In genomic region chr2:167190076-167190399, GRCm38 (mm10) we compare ENCODE assay signal across 8 mouse cellular contexts. TPM values are rescaled to one million over a fixed set of nuclear protein-coding genes. Genes with fewer than 3 reads are reported as not detected.
DNase-seq lines count a peak whose midpoint lies in the region; ATAC-seq and TF ChIP-seq lines count a peak whose summit lies in the region.

Gene Kcnb1 (minus strand): TSS chr2:167190155.

- ATAC-seq in forebrain, embryonic 13.5 days, result peak; percentile 82
- no peak for ATAC-seq in heart, embryonic 14.5 days (ENCODE audit: insufficient number of reproducible peaks, insufficient read depth, low FRiP score, low read depth)
- ATAC-seq in liver, embryonic 12.5 days, result no peak
- ATAC-seq in neural tube, embryonic 12.5 days (ENCODE audit: low FRiP score, low read depth), result peak; percentile 66
- ATAC-seq in stomach, embryonic 16.5 days (ENCODE audit: insufficient read depth, low FRiP score), result peak; percentile 31; the same call in 1 of the 2 replicates

- TF ChIP-seq CTCF in brain, embryonic 14.5 days (IDR thresholded peaks at IDR 0.05; ENCODE audit: borderline replicate concordance, extremely low read depth, insufficient read depth, insufficient read length), result peak; percentile 57

- peak; percentile 72 to 75 for DNase-seq in B cell, adult 2 months
- peak; percentile 93 for DNase-seq in brain, embryonic 14.5 days (ENCODE audit: low read depth)
- DNase-seq in kidney, postnatal 10 days, result peak; percentile 90

- peaks cover 44% of the 10 kb centered on the region for H3K27me3 ChIP-seq in forebrain, embryonic 13.5 days
- peaks cover 63% of the 10 kb centered on the region for H3K27me3 ChIP-seq in heart, embryonic 14.5 days (ENCODE audit: control insufficient read depth, insufficient read depth, low read length)
- H3K27me3 ChIP-seq in liver, embryonic 12.5 days (replicated peaks), result peaks cover 79% of the 10 kb centered on the region
- peaks cover 41% of the 10 kb centered on the region for H3K27me3 ChIP-seq in neural tube, embryonic 12.5 days (replicated peaks)
- H3K27me3 ChIP-seq in stomach, embryonic 16.5 days (ENCODE audit: control insufficient read depth, insufficient read depth, low read length), result peaks cover 31% of the 10 kb centered on the region

- peak within 1 kb of the TSS; percentile 76 for H3K4me2 ChIP-seq in forebrain, embryonic 13.5 days
- peak within 1 kb of the TSS; percentile 88 for H3K4me2 ChIP-seq in heart, embryonic 14.5 days (ENCODE audit: low read length)
- peak within 1 kb of the TSS; percentile 72 for H3K4me2 ChIP-seq in liver, embryonic 12.5 days
- peak within 1 kb of the TSS; percentile 82 for H3K4me2 ChIP-seq in neural tube, embryonic 12.5 days (replicated peaks)
- peak within 1 kb of the TSS; percentile 72 for H3K4me2 ChIP-seq in stomach, embryonic 16.5 days (ENCODE audit: low read depth, low read length)

- H3K36me3 ChIP-seq in forebrain, embryonic 13.5 days (ENCODE audit: poor library complexity, severe bottlenecking), result no peaks in the 10 kb centered on the region
- no peaks in the 10 kb centered on the region for H3K36me3 ChIP-seq in heart, embryonic 14.5 days (ENCODE audit: control insufficient read depth, insufficient read depth, low read length)
- no peaks in the 10 kb centered on the region for H3K36me3 ChIP-seq in liver, embryonic 12.5 days
- H3K36me3 ChIP-seq in neural tube, embryonic 12.5 days, result no peaks in the 10 kb centered on the region
- H3K36me3 ChIP-seq in stomach, embryonic 16.5 days (ENCODE audit: control insufficient read depth, insufficient read depth, low read length), result no peaks in the 10 kb centered on the region

- H3K9me3 ChIP-seq in forebrain, embryonic 13.5 days (replicated peaks), result no peaks in the 10 kb centered on the region
- H3K9me3 ChIP-seq in heart, embryonic 14.5 days (ENCODE audit: control insufficient read depth, low read length), result peaks cover 6% of the 10 kb centered on the region; the same call in 1 of the 2 replicates
- H3K9me3 ChIP-seq in liver, embryonic 12.5 days (replicated peaks), result 0 out of 2 replicates have a peak, but pooled peaks cover 6% of the 10 kb centered on the region
- no peaks in the 10 kb centered on the region for H3K9me3 ChIP-seq in neural tube, embryonic 12.5 days
- no peaks in the 10 kb centered on the region for H3K9me3 ChIP-seq in stomach, embryonic 16.5 days (replicated peaks; ENCODE audit: control insufficient read depth, low read length)

- H3K4me1 ChIP-seq in forebrain, embryonic 13.5 days, result peaks cover 21% of the 10 kb centered on the region
- H3K4me1 ChIP-seq in heart, embryonic 14.5 days (ENCODE audit: control insufficient read depth in 2 of 2, insufficient read depth in 2 of 2, low read length in 2 of 2), result peaks cover 2 to 14% of the 10 kb centered on the region in 2 experiments; a peak in 3 of 4 replicates
- H3K4me1 ChIP-seq in liver, embryonic 12.5 days, result peaks cover 21% of the 10 kb centered on the region
- H3K4me1 ChIP-seq in neural tube, embryonic 12.5 days, result peaks cover 22% of the 10 kb centered on the region
- peaks cover 21% of the 10 kb centered on the region for H3K4me1 ChIP-seq in stomach, embryonic 16.5 days (ENCODE audit: control insufficient read depth, insufficient read depth, low read length)

- peak within 1 kb of the TSS; percentile 66 for H3K9ac ChIP-seq in forebrain, embryonic 13.5 days
- peak within 1 kb of the TSS; percentile 64 for H3K9ac ChIP-seq in heart, embryonic 14.5 days (ENCODE audit: low read length)
- no peak within 1 kb of the TSS for H3K9ac ChIP-seq in liver, embryonic 12.5 days
- peak within 1 kb of the TSS; percentile 53 for H3K9ac ChIP-seq in neural tube, embryonic 12.5 days
- H3K9ac ChIP-seq in stomach, embryonic 16.5 days (ENCODE audit: low read length), result peak within 1 kb of the TSS; percentile 70

- WGBS in forebrain, embryonic 13.5 days, result under 1% methylated on average over 26 of the region's 41 CpGs
- WGBS in heart, embryonic 14.5 days, result under 1% methylated on average over 37 of the region's 41 CpGs
- under 1% methylated on average over 40 of the region's 41 CpGs for WGBS in liver, embryonic 12.5 days (ENCODE audit: insufficient replicate concordance)
- WGBS in neural tube, embryonic 12.5 days, result under 1% methylated on average over 40 of the region's 41 CpGs
- under 1% methylated on average over 41 of the region's 41 CpGs for WGBS in stomach, embryonic 16.5 days

- no peak for TF ChIP-seq POLR2A in brain, embryonic 14.5 days (IDR thresholded peaks at IDR 0.05; ENCODE audit: borderline replicate concordance, extremely low read depth, insufficient read depth, insufficient read length, poor library complexity, severe bottlenecking)

- no peak within 1 kb of the TSS for H3K27ac ChIP-seq in forebrain, embryonic 13.5 days
- H3K27ac ChIP-seq in heart, embryonic 14.5 days (replicated peaks in 1 of 2; ENCODE audit: control insufficient read depth in 1 of 2, insufficient read depth in 1 of 2, low read depth in 2 of 2, low read length in 2 of 2), result no peak within 1 kb of the TSS
- H3K27ac ChIP-seq in liver, embryonic 12.5 days, result no peak within 1 kb of the TSS
- no peak within 1 kb of the TSS for H3K27ac ChIP-seq in neural tube, embryonic 12.5 days
- peak within 1 kb of the TSS; percentile 62 for H3K27ac ChIP-seq in stomach, embryonic 16.5 days (ENCODE audit: low read length)

- H3K4me3 ChIP-seq in forebrain, embryonic 13.5 days, result peak within 1 kb of the TSS; percentile 56
- H3K4me3 ChIP-seq in heart, embryonic 14.5 days (ENCODE audit: control insufficient read depth in 1 of 2, insufficient read depth in 1 of 2, low read depth in 1 of 2, low read length in 2 of 2), result peak within 1 kb of the TSS; percentile 43 to 55
- H3K4me3 ChIP-seq in liver, embryonic 12.5 days, result peak within 1 kb of the TSS; percentile 47
- peak within 1 kb of the TSS; percentile 53 for H3K4me3 ChIP-seq in neural tube, embryonic 12.5 days
- H3K4me3 ChIP-seq in stomach, embryonic 16.5 days (replicated peaks; ENCODE audit: low read length), result peak within 1 kb of the TSS; percentile 55

RNA-seq across cellular contexts. Expression of gene Kcnb1, which starts in this region (rescaled TPM):
- 4.5 and 9.2 TPM in 2 replicates for polyA plus RNA-seq in brain, embryonic 14.5 days (2012; rRNA removed)
- polyA plus RNA-seq in forebrain, embryonic 13.5 days (2015; fragmentation: Nextera tagmentation; extraction: Ambion mirVana), result 1.3 and 1.5 TPM in 2 replicates
- polyA plus RNA-seq in heart, embryonic 14.5 days (2014; fragmentation: Nextera tagmentation; extraction: Ambion mirVana), result 0.35 and 0.85 TPM in 2 replicates
- polyA plus RNA-seq in liver, embryonic 12.5 days (2016; fragmentation: Nextera tagmentation; extraction: Ambion mirVana), result 0.19 and 0.43 TPM in 2 replicates
- 1.2 and 1.3 TPM in 2 replicates for polyA plus RNA-seq in neural tube, embryonic 12.5 days (2016; fragmentation: Nextera tagmentation; extraction: Ambion mirVana)
- polyA plus RNA-seq in stomach, embryonic 16.5 days (2015; fragmentation: Nextera tagmentation; extraction: Ambion mirVana), result 1.6 and 1.7 TPM in 2 replicates

Comparison
In these comparisons a context has a peak if more than half of its experiments do, and no peak if none do; other contexts are left out.
1. ATAC-seq: peak in forebrain, embryonic 13.5 days (single experiment), neural tube, embryonic 12.5 days (single experiment) and stomach, embryonic 16.5 days (single experiment); none in heart, embryonic 14.5 days (single experiment) and liver, embryonic 12.5 days (single experiment).
2. Peak in every context shown above with its lines, with median percentiles within 50 percentile points of each other: DNase-seq, H3K4me2 ChIP-seq and H3K4me3 ChIP-seq.